In genomic region chr14:101326477-101326941, GRCm38 (mm10) we compare ENCODE assay signal across 15 mouse cellular contexts.
DNase-seq lines count a peak whose midpoint lies in the region; ATAC-seq and TF ChIP-seq lines count a peak whose summit lies in the region.
"Had no signal": no experiment of that assay in that cellular context is flagged by ENCODE, and none has a peak within 500 bp of the region (broad histone marks: within the 10 kb centered on the region; RNA-seq: fewer than 3 reads in every experiment).

No protein-coding gene starts in this region.

- 30% methylated on average over 12 of the region's 12 CpGs for WGBS in heart, embryonic 11.5 days (ENCODE audit: insufficient replicate concordance)

- no peaks in the 10 kb centered on the region for H3K79me3 ChIP-seq in C2C12 (ENCODE audit: low read depth)

- H3K4me1 ChIP-seq in heart, embryonic 11.5 days (ENCODE audit: control insufficient read depth, insufficient read depth, low read length), result peaks cover 3% of the 10 kb centered on the region
- H3K4me1 ChIP-seq: stomach, embryonic 15.5 days had no signal

- no peaks in the 10 kb centered on the region for H3K36me3 ChIP-seq in heart, embryonic 11.5 days (ENCODE audit: control insufficient read depth, insufficient read depth, low read length)
- H3K36me3 ChIP-seq in C2C12 (ENCODE audit: control insufficient read depth, insufficient read depth), result no peaks in the 10 kb centered on the region
- H3K36me3 ChIP-seq: embryonic facial prominence, embryonic 12.5 days; stomach, embryonic 15.5 days had no signal

- H3K4me2 ChIP-seq in heart, embryonic 11.5 days, result peak overlapping the region; percentile 32
- H3K4me2 ChIP-seq: embryonic facial prominence, embryonic 12.5 days; stomach, embryonic 15.5 days had no signal

- no peak for DNase-seq in heart, postnatal 36 days
- DNase-seq in embryo, embryonic 11 days, result peak; percentile 25
- DNase-seq in mesoderm, embryonic 11.5 days (ENCODE audit: low read depth, low spot score), result peak; percentile 24
- DNase-seq in frontal cortex, postnatal 10 days (ENCODE audit: low spot score in 2 of 2), result no peak
- no peak for DNase-seq in testis, postnatal 10 days (ENCODE audit: low spot score)
- no peak for DNase-seq in layer of hippocampus, adult 2 months (ENCODE audit: low spot score in 2 of 2)
- DNase-seq: adrenal gland, adult 2 months; heart, adult 18-20 months; kidney, postnatal 25 days had no signal

- no peak overlapping the region for H3K9ac ChIP-seq in heart, embryonic 11.5 days (ENCODE audit: low read depth, low read length)
- H3K9ac ChIP-seq: embryonic facial prominence, embryonic 12.5 days; liver, embryonic 14.5 days; stomach, embryonic 15.5 days had no signal

- no peak overlapping the region for H3K27ac ChIP-seq in heart, embryonic 11.5 days (ENCODE audit: low read depth, low read length)
- H3K27ac ChIP-seq in layer of hippocampus, adult 2 months, result no peak overlapping the region
- H3K27ac ChIP-seq: embryonic facial prominence, embryonic 12.5 days; liver, embryonic 14.5 days; stomach, embryonic 15.5 days had no signal

- no peaks in the 10 kb centered on the region for H3K27me3 ChIP-seq in heart, embryonic 11.5 days (ENCODE audit: control insufficient read depth, insufficient read depth, low read length)
- no peaks in the 10 kb centered on the region for H3K27me3 ChIP-seq in C2C12 (ENCODE audit: control insufficient read depth, insufficient read depth, insufficient read length)
- H3K27me3 ChIP-seq: embryonic facial prominence, embryonic 12.5 days; stomach, embryonic 15.5 days had no signal

- H3K4me3 ChIP-seq in heart, embryonic 11.5 days (ENCODE audit: low read depth, low read length), result no peak overlapping the region
- no peak overlapping the region for H3K4me3 ChIP-seq in C2C12 (ENCODE audit: insufficient read depth, poor library complexity, severe bottlenecking)
- H3K4me3 ChIP-seq in layer of hippocampus, adult 2 months, result no peak overlapping the region
- H3K4me3 ChIP-seq: embryonic facial prominence, embryonic 12.5 days; stomach, embryonic 15.5 days had no signal

- no peaks in the 10 kb centered on the region for H3K79me2 ChIP-seq in C2C12 (ENCODE audit: control insufficient read depth, insufficient read depth)

- no peak for TF ChIP-seq CTCF in C2C12 (IDR thresholded peaks at IDR 0.05; ENCODE audit: control insufficient read depth, insufficient read depth, insufficient read length)
- no peak for TF ChIP-seq CTCF in layer of hippocampus, adult 2 months (conservative IDR thresholded peaks at IDR 0.05)

- intact Hi-C loops in heart, postnatal 36 days (cut with DNase I), result no loop called here

- no peaks in the 10 kb centered on the region for H3K9me3 ChIP-seq in heart, embryonic 11.5 days (replicated peaks; ENCODE audit: control insufficient read depth, low read length)
- H3K9me3 ChIP-seq: embryonic facial prominence, embryonic 12.5 days; stomach, embryonic 15.5 days had no signal

- no peak overlapping the region for H3ac ChIP-seq in C2C12 (ENCODE audit: control insufficient read depth, insufficient read length, low read depth)

- ATAC-seq in heart, embryonic 11.5 days (replicated peaks; ENCODE audit: insufficient number of reproducible peaks, low FRiP score, low TSS enrichment), result no peak
- ATAC-seq: CD4-positive, CD25-positive, alpha-beta regulatory T cell, adult 4 months had no signal

TF ChIP-seq in C2C12, 6 proteins besides CTCF, POLR2A, EP300 and RAD21:
- no peak for TF ChIP-seq MAX (IDR thresholded peaks at IDR 0.05)
- TF ChIP-seq MYOD1 (IDR thresholded peaks at IDR 0.05; ENCODE audit: control insufficient read depth, insufficient read length, low read depth), result peak; percentile 56
TF ChIP-seq in C2C12: peak in this region for 1.

Comparison
In these comparisons a context has a peak if more than half of its experiments do, and no peak if none do; other contexts are left out.
1. DNase-seq: peak in embryo, embryonic 11 days (single experiment) and mesoderm, embryonic 11.5 days (single experiment); none in heart, postnatal 36 days (0 of 2), frontal cortex, postnatal 10 days (0 of 2), testis, postnatal 10 days (single experiment) and layer of hippocampus, adult 2 months (0 of 2).